Mouse (Mus musculus) olfactory bulb, adult 2 months (tissue): Measurements from ENCODE around the gene Dhh.

ENCODE experiments used
- CTCF ChIP-seq: fragments of 200-500 bp; IDR thresholded peaks from 2 replicates; pipeline ENCODE4 v1.5.1; 2012; ENCODE audit warnings: low read depth, mild to moderate bottlenecking, low read length, moderate library complexity; ENCODE audit not compliant: insufficient read depth
- POLR2A ChIP-seq: fragments of 200-500 bp; IDR thresholded peaks from 2 replicates; pipeline ENCODE4 v1.6.1; 2012; ENCODE audit warnings: mild to moderate bottlenecking, low read depth, low read length, moderate library complexity; ENCODE audit not compliant: insufficient read depth

GRCm38 (mm10) chr15:98851229-98851818, 47.0 kb downstream of the Dhh start:
- TF ChIP-seq CTCF (no peak), POLR2A (no peak)
